Mouse (Mus musculus): ENCODE measurements around the gene Tmco3. TPM values are rescaled to one million over a fixed set of nuclear protein-coding genes. Genes with fewer than 3 reads are reported as not detected.
"Not testable (repeated sequence)": the region's sequence is repeated elsewhere in the genome, so short reads cannot be mapped to it uniquely, and the experiment has no call there.

Tmco3 gene
- polyA plus RNA-seq, 1 experiment from 2014 or later, result 56.2 TPM

- Histone ChIP-seq H3K9ac (replicated peaks; ENCODE audit: low read length) (no peak overlapping the region), H3K4me1 (ENCODE audit: insufficient read depth, low read length) (no peaks in the 10 kb centered on the region), H3K4me2 (replicated peaks; ENCODE audit: low read depth, low read length) (no peak overlapping the region), H3K9me3 (ENCODE audit: low read length) (no peaks in the 10 kb centered on the region), H3K27me3 (ENCODE audit: insufficient read depth, low read length) (no peaks in the 10 kb centered on the region), H3K27ac (ENCODE audit: low read length) (no peak overlapping the region), H3K4me3 (ENCODE audit: low read length) (no peak overlapping the region), H3K36me3 (ENCODE audit: insufficient read depth, low read length) (peaks cover 23% of the 10 kb centered on the region)
- ATAC-seq (ENCODE audit: low FRiP score, low TSS enrichment), result no peak
- 87% methylated on average over 6 of the region's 6 CpGs for WGBS
These were observed 17.5 kb downstream of the Tmco3 start for GRCm38 (mm10) chr8:13305459-13305858.

GRCm38 (mm10) chr8:13305884-13306283, 17.9 kb downstream of the Tmco3 start:
- H3K9me3 ChIP-seq (ENCODE audit: low read length), result no peaks in the 10 kb centered on the region
- no peak overlapping the region for H3K4me3 ChIP-seq (ENCODE audit: low read length)
- H3K4me1 ChIP-seq (ENCODE audit: insufficient read depth, low read length), result no peaks in the 10 kb centered on the region
- no peaks in the 10 kb centered on the region for H3K27me3 ChIP-seq (ENCODE audit: insufficient read depth, low read length)
- no peak overlapping the region for H3K4me2 ChIP-seq (replicated peaks; ENCODE audit: low read depth, low read length)
- H3K9ac ChIP-seq (replicated peaks; ENCODE audit: low read length), result no peak overlapping the region
- WGBS, result 92% methylated on average over 4 of the region's 4 CpGs
- no peak overlapping the region for H3K27ac ChIP-seq (ENCODE audit: low read length)
- peaks cover 19% of the 10 kb centered on the region for H3K36me3 ChIP-seq (ENCODE audit: insufficient read depth, low read length)
- ATAC-seq (ENCODE audit: low FRiP score, low TSS enrichment), result no peak

DNA sequence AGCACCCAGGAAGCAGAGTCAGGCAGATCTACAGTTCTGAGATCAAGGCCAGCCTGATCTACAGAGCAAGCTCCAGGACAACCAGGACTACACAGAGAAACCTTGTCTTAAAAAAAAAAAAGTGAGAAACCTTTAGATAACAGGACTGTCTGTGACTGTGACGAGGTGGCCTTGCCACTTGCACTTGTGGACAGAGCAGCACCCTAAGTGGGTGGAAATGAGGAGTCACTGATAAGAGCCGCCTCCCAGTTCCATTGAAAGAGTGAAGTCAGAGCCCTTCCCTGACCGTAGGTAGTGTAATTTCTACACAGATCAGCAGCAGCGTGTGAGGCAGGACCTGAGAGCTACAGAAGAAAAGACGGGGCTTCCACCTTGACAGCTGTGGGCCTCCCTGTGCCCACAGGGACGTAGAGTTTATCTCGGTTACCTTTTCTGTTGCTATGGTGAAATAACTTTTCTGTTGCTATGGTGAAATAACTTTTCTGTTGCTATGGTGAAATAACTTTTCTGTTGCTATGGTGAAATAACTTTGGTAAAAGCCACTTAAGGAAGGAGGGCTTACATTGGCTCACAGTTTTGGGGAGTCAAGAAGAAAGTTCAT, 18.4 kb downstream of the Tmco3 start:
- peaks cover 17% of the 10 kb centered on the region for H3K36me3 ChIP-seq (ENCODE audit: insufficient read depth, low read length)
- WGBS, result 81% methylated on average over 7 of the region's 7 CpGs

GRCm38 (mm10) chr8:13306916-13307315, 18.9 kb downstream of the Tmco3 start:
- ATAC-seq (ENCODE audit: low FRiP score, low TSS enrichment), result no peak
- Histone ChIP-seq H3K27me3 (ENCODE audit: insufficient read depth, low read length) (no peaks in the 10 kb centered on the region), H3K9me3 (ENCODE audit: low read length) (no peaks in the 10 kb centered on the region), H3K9ac (replicated peaks; ENCODE audit: low read length) (no peak overlapping the region), H3K4me3 (ENCODE audit: low read length) (no peak overlapping the region), H3K36me3 (ENCODE audit: insufficient read depth, low read length) (peaks cover 17% of the 10 kb centered on the region), H3K27ac (ENCODE audit: low read length) (no peak overlapping the region), H3K4me2 (replicated peaks; ENCODE audit: low read depth, low read length) (no peak overlapping the region), H3K4me1 (ENCODE audit: insufficient read depth, low read length) (no peaks in the 10 kb centered on the region)
- 85% methylated on average over 9 of the region's 9 CpGs for WGBS

More for the DNA sequence above, 18.4 kb downstream of the Tmco3 start:
- Histone ChIP-seq H3K4me3 (ENCODE audit: low read length) (no peak overlapping the region), H3K27ac (ENCODE audit: low read length) (no peak overlapping the region), H3K9me3 (ENCODE audit: low read length) (no peaks in the 10 kb centered on the region), H3K27me3 (ENCODE audit: insufficient read depth, low read length) (no peaks in the 10 kb centered on the region), H3K9ac (replicated peaks; ENCODE audit: low read length) (no peak overlapping the region), H3K4me2 (replicated peaks; ENCODE audit: low read depth, low read length) (no peak overlapping the region), H3K4me1 (ENCODE audit: insufficient read depth, low read length) (no peaks in the 10 kb centered on the region)
- no peak for ATAC-seq (ENCODE audit: low FRiP score, low TSS enrichment)

DNA sequence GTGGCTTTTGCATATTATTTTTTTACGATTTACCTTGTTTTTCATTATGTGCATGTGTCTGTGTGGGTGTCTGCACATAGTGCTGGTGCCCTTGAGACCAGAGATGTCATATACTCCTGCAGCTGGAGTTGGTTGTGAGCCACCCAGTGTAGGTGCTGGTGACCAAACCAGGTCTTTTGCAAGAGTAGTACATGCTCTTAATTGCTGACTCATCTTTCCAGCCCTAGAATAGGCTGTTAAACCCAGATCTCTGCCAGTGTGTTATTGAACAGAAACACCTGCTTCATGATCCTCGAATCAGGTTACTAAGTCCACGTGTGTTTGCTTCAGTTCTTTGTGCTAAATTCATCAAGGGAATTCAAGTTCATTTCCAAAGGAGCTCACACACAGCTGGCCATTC, 26.9 kb downstream of the Tmco3 start:
- no peak overlapping the region for H3K9ac ChIP-seq (replicated peaks; ENCODE audit: low read length)
- H3K4me2 ChIP-seq (replicated peaks; ENCODE audit: low read depth, low read length), result no peak overlapping the region
- no peak overlapping the region for H3K4me3 ChIP-seq (ENCODE audit: low read length)
- ATAC-seq (ENCODE audit: low FRiP score, low TSS enrichment), result no peak
- peaks cover 1% of the 10 kb centered on the region; the same call in 1 of the 2 replicates for H3K36me3 ChIP-seq (ENCODE audit: insufficient read depth, low read length)
- H3K27me3 ChIP-seq (ENCODE audit: insufficient read depth, low read length), result no peaks in the 10 kb centered on the region
- H3K9me3 ChIP-seq (ENCODE audit: low read length), result no peaks in the 10 kb centered on the region
- H3K4me1 ChIP-seq (ENCODE audit: insufficient read depth, low read length), result no peaks in the 10 kb centered on the region
- no peak overlapping the region for H3K27ac ChIP-seq (ENCODE audit: low read length)
- WGBS, result 70% methylated on average over 3 of the region's 3 CpGs

DNA sequence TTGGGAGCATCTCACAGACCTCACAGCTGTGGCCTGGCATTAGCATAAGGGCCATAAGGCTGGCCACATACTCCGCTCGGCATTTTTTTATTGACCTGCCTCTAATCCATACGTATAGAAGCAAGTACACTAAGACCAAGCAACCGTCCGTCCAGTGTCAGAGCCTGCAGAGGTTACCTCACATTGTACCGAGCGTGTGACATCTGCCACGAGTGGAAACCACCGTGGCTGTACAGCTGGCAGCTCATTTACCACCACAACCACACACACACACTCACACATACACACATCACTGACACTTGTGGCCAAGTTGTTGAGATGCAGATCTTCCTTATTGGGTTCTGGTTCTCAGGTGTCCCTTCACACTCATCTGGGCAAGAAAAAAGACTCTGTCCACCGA, 28.7 kb downstream of the Tmco3 start:
- no peaks in the 10 kb centered on the region for H3K27me3 ChIP-seq (ENCODE audit: insufficient read depth, low read length)
- H3K9me3 ChIP-seq (ENCODE audit: low read length), result no peaks in the 10 kb centered on the region
- no peak overlapping the region for H3K27ac ChIP-seq (ENCODE audit: low read length)
- ATAC-seq (ENCODE audit: low FRiP score, low TSS enrichment), result no peak
- H3K4me3 ChIP-seq (ENCODE audit: low read length), result no peak overlapping the region
- H3K4me1 ChIP-seq (ENCODE audit: insufficient read depth, low read length), result no peaks in the 10 kb centered on the region
- H3K4me2 ChIP-seq (replicated peaks; ENCODE audit: low read depth, low read length), result no peak overlapping the region
- H3K36me3 ChIP-seq (ENCODE audit: insufficient read depth, low read length), result peaks cover 4% of the 10 kb centered on the region; the same call in 1 of the 2 replicates
- no peak overlapping the region for H3K9ac ChIP-seq (replicated peaks; ENCODE audit: low read length)
- 91% methylated on average over 10 of the region's 10 CpGs for WGBS

DNA sequence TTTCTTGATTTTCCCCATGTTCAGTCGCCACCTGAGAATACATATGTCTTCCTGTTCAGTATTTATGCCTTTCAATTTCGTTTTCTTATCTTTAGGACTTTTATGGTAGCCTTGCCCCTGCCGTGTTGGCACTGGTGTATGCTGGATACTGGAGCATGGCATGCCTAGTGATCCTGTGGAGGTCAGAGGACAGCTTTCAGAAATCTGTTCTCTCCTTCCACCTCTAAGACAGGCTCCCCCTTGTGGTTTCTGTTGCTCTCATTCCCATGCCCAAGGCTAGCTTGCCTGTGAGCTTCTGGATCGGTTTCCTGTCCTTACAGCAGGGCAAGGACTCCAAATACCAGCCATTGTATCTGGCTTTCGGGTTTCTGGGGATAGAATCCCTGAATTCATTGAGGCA, 38.6 kb downstream of the Tmco3 start:
- peaks cover 3% of the 10 kb centered on the region; the same call in 1 of the 2 replicates for H3K4me1 ChIP-seq (ENCODE audit: insufficient read depth, low read length)
- no peak overlapping the region for H3K27ac ChIP-seq (ENCODE audit: low read length)
- H3K9ac ChIP-seq (replicated peaks; ENCODE audit: low read length), result no peak overlapping the region
- H3K27me3 ChIP-seq (ENCODE audit: insufficient read depth, low read length), result no peaks in the 10 kb centered on the region
- H3K36me3 ChIP-seq (ENCODE audit: insufficient read depth, low read length), result no peaks in the 10 kb centered on the region; the same call in none of the 2 replicates
- no peak; the same call in 1 of the 2 replicates for ATAC-seq (ENCODE audit: low FRiP score, low TSS enrichment)
- 31% methylated on average over 5 of the region's 5 CpGs for WGBS
- no peak overlapping the region for H3K4me3 ChIP-seq (ENCODE audit: low read length)
- no peak overlapping the region for H3K4me2 ChIP-seq (replicated peaks; ENCODE audit: low read depth, low read length)
- H3K9me3 ChIP-seq (ENCODE audit: low read length), result no peaks in the 10 kb centered on the region

DNA sequence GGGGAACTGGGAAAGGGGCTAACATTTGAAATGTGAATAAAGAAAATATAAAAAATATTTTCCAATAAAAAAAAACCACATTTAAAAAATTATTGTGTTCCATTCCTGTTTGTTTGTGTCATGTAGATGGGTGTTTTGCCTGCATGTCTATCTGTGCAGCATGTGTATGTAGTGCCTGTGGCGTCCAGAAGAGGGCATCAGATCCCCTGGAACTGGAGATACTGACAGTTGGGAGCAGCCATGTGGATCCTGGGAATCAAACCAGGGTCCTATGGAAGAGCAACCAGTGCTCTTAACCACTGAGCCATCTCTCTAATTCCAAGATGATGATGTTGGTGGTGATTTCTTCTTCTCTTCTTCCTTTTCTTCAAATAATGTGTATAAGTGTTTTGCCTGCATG, 46.7 kb downstream of the Tmco3 start:
- Histone ChIP-seq H3K9me3 (ENCODE audit: low read length) (no peaks in the 10 kb centered on the region), H3K9ac (replicated peaks; ENCODE audit: low read length) (no peak overlapping the region), H3K27ac (ENCODE audit: low read length) (no peak overlapping the region), H3K4me1 (ENCODE audit: insufficient read depth, low read length) (peaks cover 4% of the 10 kb centered on the region; the same call in 1 of the 2 replicates), H3K4me2 (replicated peaks; ENCODE audit: low read depth, low read length) (no peak overlapping the region), H3K27me3 (ENCODE audit: insufficient read depth, low read length) (no peaks in the 10 kb centered on the region), H3K4me3 (ENCODE audit: low read length) (no peak overlapping the region), H3K36me3 (ENCODE audit: insufficient read depth, low read length) (no peaks in the 10 kb centered on the region)
- no peak for ATAC-seq (ENCODE audit: low FRiP score, low TSS enrichment)
- WGBS, result 74% methylated on average over 1 of the region's 1 CpGs

GRCm38 (mm10) chr8:13337245-13337644, 49.3 kb downstream of the Tmco3 start:
- peaks cover 19% of the 10 kb centered on the region for H3K4me1 ChIP-seq (ENCODE audit: insufficient read depth, low read length)
- H3K9ac ChIP-seq (replicated peaks; ENCODE audit: low read length); H3K27ac ChIP-seq (ENCODE audit: low read length); H3K9me3 ChIP-seq (ENCODE audit: low read length); H3K27me3 ChIP-seq (ENCODE audit: insufficient read depth, low read length); H3K4me3 ChIP-seq (ENCODE audit: low read length); H3K4me2 ChIP-seq (replicated peaks; ENCODE audit: low read depth, low read length); ATAC-seq (ENCODE audit: low FRiP score, low TSS enrichment): not testable (repeated sequence)
- WGBS, result 88% methylated on average over 6 of the region's 6 CpGs
- H3K36me3 ChIP-seq (ENCODE audit: insufficient read depth, low read length), result peaks cover 10% of the 10 kb centered on the region; the same call in 1 of the 2 replicates

DNA sequence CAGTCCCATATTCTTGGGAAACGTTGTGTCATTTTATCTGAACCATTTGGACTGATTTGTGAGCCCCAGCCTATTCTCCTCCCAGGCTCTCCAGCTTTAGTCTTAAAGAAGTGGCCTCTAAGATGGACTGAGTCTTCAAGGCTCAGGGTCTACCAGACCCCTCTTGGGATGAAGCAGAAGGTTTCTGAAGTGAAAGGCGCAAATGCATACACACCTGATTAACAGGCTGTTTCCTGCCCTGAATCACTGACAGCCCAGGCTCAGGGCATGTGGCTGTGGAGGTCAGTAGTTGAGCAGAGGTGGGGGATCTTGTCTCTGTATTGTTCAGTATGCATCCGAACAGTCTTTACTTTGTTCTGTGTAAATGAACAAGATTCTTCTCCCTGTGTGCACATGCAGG, 49.7 kb downstream of the Tmco3 start:
- Histone ChIP-seq H3K27me3 (ENCODE audit: insufficient read depth, low read length) (no peaks in the 10 kb centered on the region), H3K4me3 (ENCODE audit: low read length) (no peak overlapping the region), H3K27ac (ENCODE audit: low read length) (no peak overlapping the region), H3K9ac (replicated peaks; ENCODE audit: low read length) (peak overlapping the region; percentile 98; the same call in 1 of the 2 replicates), H3K4me2 (replicated peaks; ENCODE audit: low read depth, low read length) (peak overlapping the region; percentile 81), H3K4me1 (ENCODE audit: insufficient read depth, low read length) (peaks cover 19% of the 10 kb centered on the region), H3K36me3 (ENCODE audit: insufficient read depth, low read length) (peaks cover 15% of the 10 kb centered on the region), H3K9me3 (ENCODE audit: low read length) (no peaks in the 10 kb centered on the region)
- WGBS, result 61% methylated on average over 3 of the region's 3 CpGs
- no peak for ATAC-seq (ENCODE audit: low FRiP score, low TSS enrichment)

Data from kidney, embryonic 16.5 days (tissue).